Mouse (Mus musculus) skeletal muscle tissue, adult 2 months (tissue): ENCODE measurements around the gene Nmu.
A peak's percentile ranks its signal among the peaks of the same experiment; 100 is the strongest.

Experiments
- DNase-seq: peaks from one replicate; pipeline ENCODE4 v3.0.0-alpha.2; 2012; ENCODE audit warnings: low read depth, low spot score

Nmu gene

DNA sequence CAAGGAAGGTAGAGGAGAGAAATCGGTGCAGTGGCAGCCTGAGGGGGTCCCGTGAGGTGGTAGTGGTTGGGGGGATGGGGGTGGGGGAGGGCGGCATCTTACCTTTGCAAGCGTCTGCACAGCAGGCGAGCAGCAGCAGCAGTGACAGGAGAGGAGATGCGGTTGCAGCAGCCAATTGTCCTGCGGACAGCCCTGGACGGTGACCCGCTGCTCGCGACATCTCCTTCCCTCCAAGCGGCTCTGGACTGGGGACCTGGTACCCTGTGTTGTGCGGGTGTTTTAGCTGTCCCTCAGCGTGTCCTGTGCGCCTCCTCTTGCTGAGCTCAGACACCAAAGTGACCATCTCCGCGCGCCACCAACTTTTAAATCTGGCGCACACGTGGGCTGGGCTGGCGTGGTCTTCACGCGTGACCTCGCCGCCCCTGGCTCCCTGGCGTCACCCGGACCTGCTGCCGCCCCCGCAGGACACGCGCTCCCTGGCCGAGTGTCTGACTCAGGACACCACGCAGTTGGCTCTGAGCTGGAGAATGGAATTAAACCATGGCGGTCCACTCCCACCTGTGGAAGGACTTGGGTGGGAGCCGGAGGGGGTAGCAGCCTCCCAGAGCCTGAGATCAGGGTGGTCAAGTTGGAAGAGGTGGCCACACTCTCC lies at the start of gene Nmu:
Nmu (minus strand) TSS at position 336 of the 652 bp plus-strand sequence.
- DNase-seq = no peak

DNA sequence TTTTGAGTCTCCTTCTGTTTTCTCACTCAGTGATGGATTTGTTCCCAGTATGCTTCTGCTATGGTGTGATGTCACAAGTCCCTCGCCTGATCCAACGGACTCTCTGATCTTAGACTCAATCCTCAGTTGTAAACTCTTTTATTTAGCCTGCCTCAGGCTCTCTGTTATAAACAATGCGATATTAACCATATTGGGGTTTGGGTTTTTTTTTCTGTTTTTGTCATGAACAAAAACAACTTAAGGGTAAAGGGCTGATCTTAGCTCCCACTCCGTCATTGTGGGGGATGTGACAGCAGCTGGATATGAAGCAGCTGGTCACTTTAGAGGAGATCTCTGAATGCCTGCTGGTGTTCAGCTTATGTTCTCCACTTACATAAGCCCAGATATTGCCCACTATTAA lies 48.1 kb upstream of the Nmu start:
- no peak for DNase-seq

DNA sequence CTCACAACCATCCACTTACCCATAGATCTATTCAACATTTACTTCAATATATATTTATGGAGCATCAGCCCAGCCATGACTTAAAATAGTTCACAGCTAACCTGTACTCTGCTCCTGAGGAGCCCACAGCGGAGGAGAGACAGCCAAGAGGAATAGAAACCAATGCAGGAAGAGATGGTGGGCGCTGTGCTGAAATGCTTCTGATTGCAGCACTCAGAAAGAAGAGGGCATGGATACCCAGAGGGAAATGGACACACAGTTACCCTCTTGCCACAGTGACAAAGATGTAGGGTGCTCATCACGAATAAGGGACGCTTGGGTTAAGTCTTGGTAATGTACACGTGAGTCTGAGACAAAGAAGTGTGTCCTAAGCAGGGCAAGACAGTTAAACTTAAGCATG lies 30.8 kb upstream of the Nmu start:
- DNase-seq = no peak

DNA sequence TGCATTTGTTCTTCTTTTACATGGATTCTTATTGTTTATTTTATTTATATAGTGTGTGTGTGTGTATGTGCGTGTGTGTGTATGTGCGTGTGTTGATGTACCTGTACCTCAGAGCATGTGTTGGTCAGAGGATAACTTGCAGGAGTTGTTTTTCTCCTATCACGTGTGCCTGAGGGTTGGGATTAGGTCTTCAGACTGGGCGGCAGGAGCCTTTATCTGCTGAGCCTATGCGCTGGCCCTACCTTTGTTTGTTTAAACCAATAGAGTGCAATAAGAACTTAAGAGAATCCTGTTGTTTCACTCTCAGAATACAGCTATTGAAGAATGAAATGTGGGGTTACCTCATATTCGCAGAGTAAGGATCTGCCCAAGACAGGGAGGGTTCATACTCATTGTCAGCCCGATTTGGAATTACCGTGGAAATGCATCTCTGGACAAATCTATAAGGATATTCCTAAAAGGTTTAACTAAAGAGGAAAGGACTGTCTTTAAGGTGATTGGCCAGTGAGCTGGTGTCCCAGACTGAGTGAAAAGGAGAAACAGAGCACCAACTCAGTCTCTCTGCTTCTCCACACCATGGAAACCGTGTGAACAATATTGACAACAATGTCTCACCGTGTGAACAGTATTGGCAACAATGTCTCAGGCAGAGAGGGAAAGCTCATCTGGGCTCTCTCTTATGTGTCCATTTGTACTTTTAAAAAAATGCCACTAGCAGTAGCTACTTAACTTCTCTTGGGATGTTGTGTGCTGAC lies 25.6 kb upstream of the Nmu start:
- no peak for DNase-seq

DNA sequence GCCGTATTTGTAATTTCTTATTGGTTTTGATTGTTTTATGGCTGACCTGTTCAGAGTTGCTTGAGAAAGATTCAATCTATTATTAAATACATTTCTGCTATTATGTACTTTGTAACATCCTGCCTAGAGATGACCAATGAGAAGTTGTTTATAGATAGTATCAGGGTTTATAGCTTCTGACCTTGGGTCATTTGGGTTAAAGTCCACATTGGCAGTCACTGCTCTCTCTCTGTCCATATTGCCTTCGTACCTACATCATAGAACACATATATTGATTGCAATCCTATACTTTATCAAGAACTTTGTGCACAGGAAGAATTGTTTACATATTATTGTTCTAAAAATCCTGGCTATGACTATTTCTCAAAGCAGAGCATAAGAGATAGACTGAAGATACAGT lies 24.9 kb upstream of the Nmu start:
- DNase-seq = no peak

DNA sequence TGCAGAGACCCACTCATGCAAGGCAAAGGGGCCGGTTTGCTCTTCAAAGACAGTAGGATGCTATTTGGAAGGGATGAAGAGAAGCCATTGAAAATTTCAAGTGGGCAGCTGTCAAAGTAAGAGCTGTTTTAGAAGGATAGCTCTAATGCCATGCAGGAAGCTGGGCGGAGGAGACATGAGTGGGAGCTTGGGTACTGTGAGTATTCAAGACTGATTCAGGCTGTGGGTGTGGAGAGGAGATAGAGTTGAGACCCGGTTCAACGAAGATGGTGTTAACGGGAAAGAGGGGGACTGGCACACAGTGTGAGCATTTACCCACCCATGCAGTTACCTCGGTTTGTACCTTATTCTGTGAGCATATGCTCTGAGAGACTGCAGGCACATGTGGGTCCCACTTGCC lies 20.1 kb upstream of the Nmu start:
- DNase-seq = no peak

DNA sequence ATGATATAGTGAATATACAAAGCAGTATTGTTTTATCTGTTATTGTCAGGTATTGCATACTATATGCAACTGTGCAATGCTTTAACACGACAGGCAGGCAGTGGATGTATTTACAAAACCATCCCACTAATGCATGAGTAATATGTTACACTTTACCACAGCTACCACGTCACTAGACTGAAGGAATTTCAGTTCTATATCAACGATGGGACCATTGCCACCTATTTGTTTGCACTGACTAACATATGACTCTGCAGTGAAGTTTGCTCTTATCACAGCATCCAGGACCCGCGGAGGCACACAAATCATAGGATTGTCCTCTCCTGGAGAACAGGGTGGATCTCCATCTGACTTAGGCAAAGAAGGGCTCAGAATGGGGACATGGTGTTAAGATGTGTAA lies 18.2 kb upstream of the Nmu start:
- DNase-seq = no peak

DNA sequence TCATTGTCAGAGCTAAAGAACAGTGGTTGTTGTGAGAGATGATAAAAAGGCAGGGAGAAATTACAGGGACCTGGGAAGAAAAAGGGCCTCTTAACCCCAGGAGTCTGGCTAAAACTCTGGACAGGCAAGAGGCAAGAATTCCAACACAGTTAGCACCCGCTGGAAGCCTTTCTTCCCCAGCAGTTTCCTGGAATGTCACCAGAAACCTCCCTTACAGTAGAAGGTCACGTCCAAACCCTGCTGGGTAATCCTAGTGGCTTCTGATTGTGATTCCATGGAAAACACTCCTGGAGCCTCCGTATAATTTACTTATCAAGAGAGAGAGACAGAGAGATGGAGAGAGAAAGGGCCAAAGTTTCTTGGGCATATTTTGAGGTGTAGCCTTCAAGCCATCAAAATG lies 15.6 kb upstream of the Nmu start:
- no peak for DNase-seq

DNA sequence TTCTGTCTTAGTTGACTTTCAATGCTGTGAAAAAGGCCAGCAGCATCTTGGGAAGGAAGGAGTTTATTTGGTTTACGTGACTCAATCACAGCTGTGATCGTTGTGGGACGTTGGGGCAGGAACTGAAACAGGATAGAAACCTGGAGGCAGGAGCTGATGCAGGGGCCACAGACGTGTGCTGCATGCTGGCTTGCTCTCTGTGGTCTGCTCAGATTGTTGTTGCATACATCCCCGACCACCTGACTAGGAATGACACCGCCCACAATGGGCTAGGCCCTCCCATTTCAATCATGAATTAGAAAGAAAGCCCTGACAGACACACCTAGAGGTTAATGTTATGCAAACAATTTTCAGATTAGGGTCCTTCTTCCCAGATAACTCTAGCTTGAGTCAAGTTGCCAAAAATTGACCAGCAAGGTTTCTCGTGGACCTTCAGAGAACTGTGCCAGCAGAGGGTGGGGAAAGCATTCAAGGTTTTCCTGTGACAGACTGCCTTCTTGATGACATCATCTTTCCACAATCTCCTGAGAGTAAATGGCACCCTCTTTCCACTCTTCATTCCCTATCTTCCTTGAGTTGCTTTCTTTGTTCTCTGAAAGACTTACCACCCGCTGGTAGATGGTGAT lies 5.7 kb upstream of the Nmu start:
- no peak for DNase-seq

DNA sequence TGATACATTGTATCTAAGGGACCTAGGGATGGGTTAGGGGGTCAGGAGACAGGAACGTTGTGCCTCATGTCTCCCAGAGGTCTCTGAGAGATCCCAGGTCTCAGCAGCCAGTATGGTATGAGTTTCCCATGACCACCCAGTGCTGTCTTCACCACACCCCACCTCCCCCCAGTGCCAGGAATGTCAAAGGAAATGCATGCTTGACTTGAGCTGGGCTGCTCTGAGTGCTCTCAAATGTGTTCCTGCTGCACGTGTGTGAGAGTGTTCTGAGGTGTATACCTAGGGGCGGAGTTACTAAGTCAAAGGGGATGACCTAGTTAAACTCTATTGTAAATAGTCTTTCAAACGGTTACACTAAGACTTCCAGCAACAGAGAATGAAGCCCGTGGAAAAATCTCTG lies 1.8 kb upstream of the Nmu start:
- DNase-seq = no peak

DNA sequence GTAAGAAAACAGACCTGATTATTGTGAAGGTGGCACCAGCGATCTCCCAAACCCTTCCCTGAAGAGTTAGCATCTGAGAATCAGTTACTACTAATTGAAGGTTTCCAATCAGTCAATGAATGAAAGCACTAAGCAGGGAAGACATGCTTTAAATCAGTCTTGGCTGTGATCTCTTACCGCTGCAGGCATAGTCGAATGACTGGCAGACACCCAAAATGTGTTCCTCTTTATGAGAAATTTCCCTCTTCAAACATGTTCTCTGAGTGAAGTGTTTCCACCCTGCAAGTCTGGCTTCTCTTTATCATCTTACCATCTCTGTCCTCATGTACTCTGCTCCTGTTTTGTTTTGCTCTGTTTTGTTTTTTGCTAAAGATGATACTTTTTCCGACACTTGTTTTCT lies 2.8 kb downstream of the Nmu start:
- no peak for DNase-seq

DNA sequence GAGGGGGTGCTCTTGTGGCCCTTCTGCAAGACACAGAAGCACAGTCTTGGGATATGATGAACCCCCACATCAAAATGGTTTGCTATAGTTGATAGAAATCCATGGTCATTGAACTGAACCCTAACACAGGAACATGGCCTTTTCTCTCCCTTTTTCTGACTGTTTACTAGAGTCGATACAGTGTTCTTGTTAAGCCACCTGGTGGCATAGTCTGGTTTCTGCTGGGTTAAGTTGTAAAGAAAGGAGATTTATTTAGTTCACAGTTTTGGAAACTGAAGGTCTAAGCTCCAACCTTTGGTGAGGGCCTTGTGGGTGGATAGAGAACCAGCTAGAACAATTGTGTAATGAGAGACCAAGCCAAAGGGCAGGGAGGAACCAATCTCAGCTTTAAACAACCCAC lies 3.5 kb downstream of the Nmu start:
- DNase-seq = no peak

DNA sequence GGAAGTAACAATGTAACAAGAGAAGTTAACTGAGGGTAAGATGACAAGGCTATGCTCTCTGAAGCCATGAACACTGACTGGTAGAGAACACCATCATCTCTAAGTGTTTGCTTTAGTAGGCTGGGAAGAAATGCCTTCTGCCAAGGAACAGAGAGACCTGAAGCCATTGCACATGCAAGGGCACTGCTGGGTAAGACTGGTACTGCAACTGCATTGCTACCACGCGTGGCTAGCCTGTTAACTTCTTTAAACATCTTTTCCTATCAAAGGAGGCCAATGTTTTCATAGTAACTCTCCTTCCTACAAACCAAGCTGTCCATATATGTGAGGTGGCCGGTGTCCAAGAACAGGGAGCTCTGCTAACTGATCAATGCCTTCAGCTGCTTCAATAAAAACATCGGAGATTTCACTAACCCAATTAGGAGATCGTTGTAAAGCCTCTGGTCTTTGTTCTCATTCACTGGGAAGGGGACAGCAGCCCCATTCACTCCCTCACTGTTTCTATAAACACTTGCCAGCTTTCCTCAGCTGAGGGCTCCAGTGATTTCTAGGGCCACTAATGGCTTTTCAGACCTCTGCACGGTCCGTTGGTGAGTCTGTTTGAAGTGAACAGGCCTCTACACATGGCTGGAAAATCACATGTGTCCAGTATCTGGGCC lies 11.5 kb downstream of the Nmu start:
- DNase-seq = no peak

DNA sequence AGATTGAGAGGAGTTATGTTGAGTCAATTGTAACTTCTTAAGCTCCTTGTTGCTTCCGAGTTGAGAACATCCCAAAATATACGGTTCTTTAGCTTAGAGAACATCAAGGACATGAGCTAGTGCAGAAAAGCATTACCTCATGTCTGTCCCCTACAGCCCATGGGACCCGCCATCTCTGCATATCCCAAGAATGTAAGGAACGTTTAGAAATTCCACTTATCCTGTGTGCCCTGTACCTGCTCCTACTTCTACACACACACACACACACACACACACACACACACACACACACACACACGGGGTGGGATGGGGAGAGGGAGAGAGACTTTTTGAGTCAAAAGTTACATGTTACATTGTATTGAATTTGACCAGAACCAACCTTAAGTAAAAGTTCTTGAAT lies 12.1 kb downstream of the Nmu start:
- DNase-seq = no peak

DNA sequence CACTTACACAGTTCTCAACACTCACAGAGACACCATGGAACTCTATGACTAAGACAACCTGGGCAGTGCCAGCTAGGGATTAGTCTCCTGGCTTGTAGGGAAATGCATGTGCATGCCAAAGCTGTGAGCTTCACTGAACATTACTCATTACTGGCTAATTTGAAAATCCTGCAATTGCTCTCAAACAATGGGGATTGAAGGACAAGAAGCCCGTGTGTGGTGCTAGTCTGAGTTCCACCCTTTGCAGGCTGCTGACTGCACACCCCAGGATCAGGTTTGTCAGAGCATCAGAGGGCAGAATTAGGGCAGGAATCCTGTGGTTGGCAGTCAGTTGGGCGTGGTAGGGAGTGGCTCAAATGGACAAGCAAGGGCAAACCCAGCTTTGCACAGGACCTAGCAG lies 17.5 kb downstream of the Nmu start:
- no peak for DNase-seq

DNA sequence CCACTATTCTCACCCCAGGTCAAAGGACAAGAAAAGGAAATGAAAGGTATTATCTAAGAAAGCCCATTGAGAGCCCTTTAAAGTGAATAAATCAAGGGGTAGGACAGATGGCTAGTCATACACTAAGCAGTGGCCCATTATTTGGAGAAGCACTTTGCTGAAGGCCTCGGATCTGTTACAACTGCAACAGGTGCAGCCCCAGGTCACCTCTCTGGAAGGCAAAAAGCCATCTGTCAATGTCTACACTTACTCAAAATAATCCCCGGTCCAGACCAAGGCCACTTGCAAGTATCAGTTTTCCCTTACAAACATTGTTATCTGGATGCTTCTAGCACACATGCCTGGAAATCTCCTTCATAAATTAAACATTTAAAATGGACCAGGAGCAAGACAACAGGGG lies 22.7 kb downstream of the Nmu start:
- DNase-seq = peak; percentile 14

DNA sequence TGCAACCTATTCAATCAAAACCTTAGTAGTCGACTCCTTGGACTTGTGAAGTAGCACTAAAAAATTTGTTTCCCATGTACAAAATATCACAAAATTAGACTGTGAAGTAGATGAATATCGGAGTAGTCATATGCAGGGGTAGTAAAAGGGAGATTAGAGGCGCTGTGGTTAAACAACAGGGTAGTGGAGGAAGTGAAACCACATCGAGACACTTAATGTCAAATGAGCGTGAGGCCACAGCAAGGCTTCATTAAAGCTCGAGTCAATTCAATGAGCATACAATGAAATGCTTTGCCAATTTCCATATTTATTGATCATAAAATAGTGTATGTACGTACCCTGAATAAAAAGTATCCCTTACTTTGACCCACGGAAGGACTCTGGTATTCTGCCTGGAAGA lies 26.5 kb downstream of the Nmu start:
- DNase-seq = no peak

DNA sequence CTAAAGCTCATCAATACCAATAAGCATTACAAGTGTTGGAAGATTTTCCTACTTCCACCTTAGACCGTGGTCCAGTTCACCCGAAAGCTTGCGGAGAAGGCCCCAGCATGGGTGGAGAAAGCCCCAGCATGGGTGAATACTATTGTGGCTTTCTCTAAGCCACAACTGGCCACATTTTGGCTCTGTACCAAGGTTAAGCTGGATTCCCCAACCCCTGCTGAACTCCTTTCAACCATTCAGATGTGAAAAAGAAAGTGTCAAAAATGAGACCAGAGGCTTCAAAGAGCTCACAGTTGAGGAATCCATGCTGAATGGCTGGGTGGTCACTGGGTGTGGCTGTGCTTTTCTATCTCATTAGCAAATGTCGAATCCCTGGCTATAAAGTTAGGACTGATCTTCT lies 29.8 kb downstream of the Nmu start:
- no peak for DNase-seq

DNA sequence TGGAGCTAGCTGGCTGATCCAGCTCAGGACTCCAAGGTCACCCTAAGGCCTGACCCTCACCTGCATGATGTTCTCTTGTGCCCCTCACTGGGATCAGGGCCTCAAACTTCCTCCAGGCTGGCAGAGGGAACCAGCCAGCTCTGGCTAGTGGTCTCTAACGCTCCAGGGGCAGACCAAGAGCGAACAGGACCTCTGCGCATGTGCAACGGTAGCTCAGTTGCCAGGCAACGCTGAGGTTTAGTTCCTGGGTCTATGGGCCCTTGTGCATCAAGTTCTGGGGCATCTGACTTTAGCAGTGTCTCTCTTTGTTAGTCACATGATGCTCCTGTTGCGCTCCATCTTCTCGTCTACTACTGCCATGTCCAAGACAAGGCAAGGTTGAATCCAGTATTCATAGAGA lies 32.6 kb downstream of the Nmu start, which contains the start of gene Pdcl2:
Pdcl2 (minus strand) TSS at position 204 of the 400 bp plus-strand sequence.
- no peak for DNase-seq

DNA sequence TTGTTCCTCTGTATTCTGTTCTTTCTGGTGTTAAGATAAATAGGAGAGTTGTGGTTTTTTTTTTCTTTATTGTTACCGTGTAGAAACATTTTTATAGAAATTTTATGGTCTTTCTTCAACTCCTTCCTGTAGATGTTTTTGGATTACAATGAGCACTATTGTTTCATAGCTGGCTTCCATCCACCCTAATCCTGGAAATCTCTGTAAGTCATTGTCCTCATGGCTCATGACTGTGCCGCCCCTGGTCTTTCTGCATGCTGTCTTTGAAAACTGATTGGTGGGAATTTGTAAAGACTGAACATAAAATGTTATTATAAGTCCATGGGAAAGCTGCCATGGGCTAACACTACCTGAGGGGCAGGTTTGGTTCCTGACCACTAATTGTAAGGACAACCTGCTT lies 36.3 kb downstream of the Nmu start:
- DNase-seq = no peak

DNA sequence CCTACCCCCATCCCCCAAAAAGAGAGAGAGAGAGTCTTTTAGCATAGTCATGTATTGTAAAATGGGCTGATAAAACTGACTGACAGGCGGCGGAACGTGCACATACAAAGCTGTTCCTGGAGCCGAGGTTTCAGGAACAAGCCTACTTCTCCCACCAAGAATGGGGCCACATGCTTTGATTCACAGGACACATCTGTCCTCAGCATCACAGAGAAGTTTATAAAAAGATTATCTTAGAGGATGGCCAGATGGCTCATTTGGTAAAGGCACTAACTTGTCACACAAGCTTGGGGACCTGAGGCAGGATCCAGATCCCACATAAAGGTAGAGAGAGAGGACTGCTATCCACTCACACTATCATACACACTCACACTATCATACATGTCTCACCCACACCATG lies 38.5 kb downstream of the Nmu start:
- DNase-seq = no peak
